Mouse (Mus musculus) C2C12 (cell line): ENCODE measurements around the gene Mcf2l. TPM values are rescaled to one million over a fixed set of nuclear protein-coding genes. Genes with fewer than 3 reads are reported as not detected.

ENCODE experiments used
- H3K27me3 ChIP-seq: one replicate; pipeline ENCODE4 v1.6.1; 2011; ENCODE audit not compliant: control insufficient read depth, insufficient read depth, insufficient read length
- H3K36me3 ChIP-seq: one replicate; pipeline ENCODE4 v1.6.1; 2011; ENCODE audit not compliant: control insufficient read depth, insufficient read depth
- H3K4me3 ChIP-seq: one replicate; pipeline ENCODE4 v1.5.1; 2011; ENCODE audit warnings: mild to moderate bottlenecking, control low read depth; ENCODE audit not compliant: poor library complexity, insufficient read depth, severe bottlenecking
- H3K79me2 ChIP-seq: one replicate; pipeline ENCODE4 v1.6.1; 2011; ENCODE audit not compliant: control insufficient read depth, insufficient read depth
- H3K79me3 ChIP-seq: one replicate; pipeline ENCODE4 v1.6.1; 2011; ENCODE audit warnings: low read depth, control low read depth
- H3ac ChIP-seq: one replicate; pipeline ENCODE3; 2011; ENCODE audit warnings: low read depth; ENCODE audit not compliant: control insufficient read depth, insufficient read length
- CEBPB ChIP-seq: IDR thresholded peaks from one replicate; pipeline ENCODE4 v1.6.1; 2011; ENCODE audit warnings: low read depth, mild to moderate bottlenecking, control low read depth, moderate library complexity
- CTCF ChIP-seq: IDR thresholded peaks from one replicate; pipeline ENCODE4 v1.5.1; 2011; ENCODE audit not compliant: control insufficient read depth, insufficient read depth, insufficient read length
- FOSL1 ChIP-seq: IDR thresholded peaks from one replicate; pipeline ENCODE4 v1.8.0; 2011; ENCODE audit warnings: mild to moderate bottlenecking, low read length; ENCODE audit not compliant: poor library complexity, insufficient read depth, severe bottlenecking
- MAX ChIP-seq: IDR thresholded peaks from one replicate; pipeline ENCODE4 v1.6.1; 2011; ENCODE audit warnings: mild to moderate bottlenecking, control low read depth
- MYOD1 ChIP-seq: IDR thresholded peaks from one replicate; pipeline ENCODE4 v1.6.1; 2011; ENCODE audit warnings: low read depth; ENCODE audit not compliant: control insufficient read depth, insufficient read length
- MYOG ChIP-seq: IDR thresholded peaks from one replicate; pipeline ENCODE4 v1.6.1; 2011; ENCODE audit not compliant: control insufficient read depth, insufficient read length; ENCODE audit errors: extremely low read depth
- USF1 ChIP-seq: IDR thresholded peaks from one replicate; pipeline ENCODE4 v1.6.1; 2011; ENCODE audit warnings: low read depth, mild to moderate bottlenecking, control low read depth, moderate library complexity
- long read RNA-seq, 2 experiments: library from polyadenylated mRNA; unstranded; transcript quantifications; one replicate each; pipeline ENCODE4 v2.0.0; 2019 to 2020
- polyA plus RNA-seq: library from polyadenylated mRNA; unstranded; fragments of >200 nt; fragmentation: generic; extraction: Trizol; gene quantifications from one replicate; pipeline ENCODE4 v1.2.1, GENCODE M21; 2012; ENCODE audit warnings: missing spikeins

The Mcf2l gene
- 1.5 TPM for polyA plus RNA-seq
- long read RNA-seq, experiment 1, partial matches to known transcripts: 0 of 1 reads
- long read RNA-seq, experiment 1, other reads (novel, unspliced or antisense): 1 of 1 reads
- long read RNA-seq, experiment 2, partial matches to known transcripts: 16 of 26 reads
- long read RNA-seq, experiment 2, other reads (novel, unspliced or antisense): 10 of 26 reads

DNA sequence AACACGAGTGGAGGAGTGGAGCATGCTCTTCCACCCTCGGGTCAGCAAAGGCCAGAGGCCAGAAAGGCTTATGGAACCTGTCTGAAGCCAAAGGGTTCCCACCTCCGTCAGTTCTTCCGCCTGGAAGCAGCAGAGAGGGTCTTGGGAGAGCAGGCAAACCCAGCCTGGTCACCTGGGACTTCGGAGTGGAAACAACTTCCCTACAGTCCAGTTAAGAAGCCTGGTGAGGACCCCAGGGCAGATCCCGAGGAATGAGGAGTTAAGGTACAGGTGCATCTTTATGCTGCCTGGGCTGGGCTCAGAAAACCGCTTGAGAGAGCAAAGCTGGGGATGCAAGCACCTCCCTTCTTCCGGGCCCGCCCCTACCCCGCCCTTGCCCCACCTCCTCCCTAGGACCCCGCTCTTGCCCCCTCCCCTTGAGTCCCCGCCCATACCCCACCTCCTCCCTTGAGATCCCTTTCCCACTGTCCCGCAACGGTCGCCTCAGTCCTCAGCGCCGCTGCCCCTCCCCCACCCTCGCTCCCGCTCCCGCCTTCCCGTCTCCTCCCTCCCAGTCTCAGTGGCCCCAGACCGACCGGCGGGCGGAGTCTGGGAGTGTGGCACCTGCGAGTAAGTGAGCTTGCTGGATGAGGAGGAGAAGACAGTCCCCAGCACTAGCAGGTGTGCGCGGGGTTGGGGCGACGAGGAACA lies at the start of gene Mcf2l:
Gene Mcf2l (plus strand): TSS at position 450 of the 690 bp plus-strand sequence.
- Histone ChIP-seq H3ac (peak within 1 kb of the TSS; percentile 30), H3K27me3 (peaks cover 64% of the 10 kb centered on the region), H3K79me3 (no peaks in the 10 kb centered on the region), H3K36me3 (no peaks in the 10 kb centered on the region), H3K79me2 (no peaks in the 10 kb centered on the region), H3K4me3 (no peak within 1 kb of the TSS)
- TF ChIP-seq FOSL1: no peak
- TF ChIP-seq MYOD1: no peak
- no peak for TF ChIP-seq MAX
- no peak for TF ChIP-seq CTCF
- TF ChIP-seq USF1: no peak
- TF ChIP-seq MYOG: no peak
- no peak for TF ChIP-seq CEBPB

DNA sequence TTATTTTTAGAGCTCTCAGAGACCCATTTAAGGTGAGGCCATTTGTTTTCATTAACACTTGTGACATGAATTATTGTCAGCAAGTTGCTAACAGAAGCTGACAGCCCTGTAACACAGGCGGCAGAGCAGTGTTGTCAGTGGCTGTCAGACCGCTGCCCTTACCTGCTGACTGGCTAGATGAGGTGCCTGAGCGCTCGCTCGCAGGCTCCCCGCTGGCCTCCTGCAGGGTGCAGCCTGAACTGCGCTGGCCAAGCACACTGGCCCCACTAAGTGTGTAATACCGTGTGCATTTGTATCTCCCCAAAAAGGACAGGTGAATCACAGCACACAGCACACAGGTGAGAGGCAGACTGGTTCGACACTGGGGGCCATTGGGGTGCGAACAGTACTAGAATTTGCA lies 49.0 kb upstream of the Mcf2l start:
- H3ac ChIP-seq: no peak overlapping the region
- TF ChIP-seq CEBPB: no peak
- no peak for TF ChIP-seq MAX
- no peak for TF ChIP-seq MYOD1
- TF ChIP-seq CTCF: no peak
- no peak for TF ChIP-seq USF1
- no peaks in the 10 kb centered on the region for H3K79me3 ChIP-seq
- H3K27me3 ChIP-seq: no peaks in the 10 kb centered on the region
- H3K4me3 ChIP-seq: no peak overlapping the region
- H3K79me2 ChIP-seq: no peaks in the 10 kb centered on the region
- H3K36me3 ChIP-seq: peaks cover 4% of the 10 kb centered on the region

DNA sequence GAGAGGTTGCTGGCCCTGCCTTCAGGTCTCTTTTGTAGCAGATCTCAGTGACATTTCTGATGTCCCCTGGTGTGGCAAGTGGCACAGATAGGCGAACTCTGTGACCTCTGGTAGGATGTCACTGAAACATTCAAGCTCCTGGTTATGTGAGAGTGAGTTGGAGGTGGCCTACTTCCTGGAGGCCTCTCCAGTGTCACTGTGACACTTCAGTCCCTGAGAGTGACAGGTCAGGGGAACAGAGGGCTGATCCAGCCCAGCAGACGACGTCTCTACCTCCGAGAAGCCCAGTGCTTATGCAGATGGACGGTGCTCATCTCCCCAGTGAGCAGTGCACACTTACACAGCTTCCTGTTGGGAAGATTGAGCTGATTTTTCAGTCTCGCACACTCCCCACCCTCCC lies 48.4 kb upstream of the Mcf2l start:
- Histone ChIP-seq H3K79me2 (no peaks in the 10 kb centered on the region), H3K4me3 (no peak overlapping the region), H3K79me3 (no peaks in the 10 kb centered on the region), H3ac (no peak overlapping the region), H3K27me3 (no peaks in the 10 kb centered on the region), H3K36me3 (peaks cover 4% of the 10 kb centered on the region)
- TF ChIP-seq CEBPB: no peak
- no peak for TF ChIP-seq MYOD1
- TF ChIP-seq MAX: no peak
- no peak for TF ChIP-seq MYOG
- TF ChIP-seq USF1: no peak
- TF ChIP-seq CTCF: no peak
- no peak for TF ChIP-seq FOSL1

DNA sequence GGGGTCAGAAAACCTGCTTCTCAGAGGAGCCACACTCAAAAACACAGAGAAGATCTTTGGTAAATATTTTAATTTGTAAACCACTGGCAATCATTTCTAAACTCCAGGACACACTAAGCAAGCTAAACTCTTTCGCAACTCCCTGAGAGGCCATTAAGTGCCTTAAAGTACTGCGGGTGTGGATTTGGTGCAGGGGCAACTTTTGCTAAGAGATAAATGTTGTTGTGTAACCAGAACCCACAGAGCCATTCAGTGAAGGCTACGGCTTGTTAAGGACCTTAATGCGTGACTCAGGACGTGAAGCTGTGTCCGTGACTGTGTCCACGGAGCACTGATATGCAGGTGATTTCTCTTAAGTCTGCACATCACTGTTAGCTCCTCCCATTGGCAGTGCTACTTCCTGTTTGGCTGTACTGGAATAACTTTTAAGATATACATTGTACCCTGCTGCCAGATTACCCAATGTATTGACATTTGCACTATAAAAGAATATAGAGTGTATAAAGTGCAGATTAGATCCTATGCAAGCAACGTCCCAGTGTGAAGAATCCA lies 47.8 kb upstream of the Mcf2l start:
- Histone ChIP-seq H3K27me3 (no peaks in the 10 kb centered on the region), H3K4me3 (no peak overlapping the region), H3K79me3 (no peaks in the 10 kb centered on the region), H3ac (no peak overlapping the region), H3K36me3 (peaks cover 4% of the 10 kb centered on the region), H3K79me2 (no peaks in the 10 kb centered on the region)
- TF ChIP-seq MYOG (no peak), USF1 (no peak), MYOD1 (no peak), MAX (no peak), FOSL1 (no peak), CTCF (no peak), CEBPB (no peak)

DNA sequence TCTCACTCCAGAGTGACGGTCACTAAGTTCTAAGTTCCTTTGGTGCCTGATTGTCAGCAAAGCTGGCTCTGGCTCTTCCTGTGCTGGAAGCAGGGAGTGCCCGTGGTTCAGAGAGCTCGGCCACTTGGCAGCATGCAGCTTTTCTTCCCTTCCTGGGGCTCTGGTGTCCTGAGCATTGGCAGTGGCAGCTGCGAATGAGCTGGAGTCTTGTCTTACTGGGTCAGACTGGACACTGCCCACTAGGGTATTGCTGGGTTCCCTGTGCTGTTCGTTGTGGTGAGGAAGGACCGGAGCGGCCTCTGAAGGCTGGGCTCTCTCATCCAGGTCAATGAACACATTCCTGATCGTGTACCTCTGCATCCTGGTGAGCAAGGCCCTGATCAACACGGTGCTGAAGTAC lies 46.5 kb upstream of the Mcf2l start:
- no peaks in the 10 kb centered on the region for H3K79me2 ChIP-seq
- no peak overlapping the region for H3K4me3 ChIP-seq
- no peak overlapping the region for H3ac ChIP-seq
- H3K36me3 ChIP-seq: peaks cover 4% of the 10 kb centered on the region
- TF ChIP-seq CTCF: no peak
- TF ChIP-seq MYOD1: no peak
- no peak for TF ChIP-seq CEBPB
- TF ChIP-seq MAX: no peak
- TF ChIP-seq USF1: no peak
- no peak for TF ChIP-seq MYOG
- TF ChIP-seq FOSL1: no peak
- H3K27me3 ChIP-seq: no peaks in the 10 kb centered on the region
- H3K79me3 ChIP-seq: no peaks in the 10 kb centered on the region

DNA sequence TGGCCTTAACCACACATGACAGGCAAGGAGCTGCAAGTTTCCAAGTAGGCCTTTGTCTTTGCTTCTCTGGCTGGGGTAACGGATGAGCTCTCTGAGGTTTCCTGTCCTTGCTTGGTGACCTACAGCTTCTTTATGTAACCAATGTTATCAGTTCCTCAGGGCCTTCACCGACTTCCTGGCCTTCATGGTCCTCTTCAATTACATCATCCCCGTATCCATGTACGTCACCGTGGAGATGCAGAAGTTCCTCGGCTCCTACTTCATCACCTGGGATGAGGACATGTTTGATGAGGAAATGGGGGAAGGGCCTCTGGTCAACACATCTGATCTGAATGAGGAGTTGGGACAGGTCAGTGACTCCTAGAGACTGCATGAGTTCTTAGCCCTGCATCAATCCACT lies 45.3 kb upstream of the Mcf2l start:
- no peak overlapping the region for H3K4me3 ChIP-seq
- peaks cover 10% of the 10 kb centered on the region for H3K36me3 ChIP-seq
- H3K79me3 ChIP-seq: no peaks in the 10 kb centered on the region
- H3K79me2 ChIP-seq: no peaks in the 10 kb centered on the region
- TF ChIP-seq MYOD1: no peak
- no peak for TF ChIP-seq MYOG
- no peak for TF ChIP-seq CEBPB
- no peak for TF ChIP-seq USF1
- no peak for TF ChIP-seq MAX
- no peak for TF ChIP-seq FOSL1
- TF ChIP-seq CTCF: no peak
- no peaks in the 10 kb centered on the region for H3K27me3 ChIP-seq
- no peak overlapping the region for H3ac ChIP-seq
